Mouse (Mus musculus): ENCODE data around the gene Ctdspl. TPM values are rescaled to one million over a fixed set of nuclear protein-coding genes. Genes with fewer than 3 reads are reported as not detected.
A peak's percentile ranks its signal among the peaks of the same experiment; 100 is the strongest.

Ctdspl gene
- polyA plus RNA-seq, 1 experiment = 33.7 TPM

- no peak for DNase-seq (ENCODE audit: extremely low spot score in 1 of 2, low spot score in 1 of 2)
Observed at GRCm38 (mm10) chr9:118948486-118948885, 22.2 kb downstream of the Ctdspl start.

GRCm38 (mm10) chr9:118949124-118949523 is 22.9 kb downstream of the Ctdspl start:
- peak in 1 of 2 experiments; percentile 45 for DNase-seq (ENCODE audit: extremely low spot score in 1 of 2, low spot score in 1 of 2)

- DNase-seq (ENCODE audit: extremely low spot score in 1 of 2, low spot score in 1 of 2) = no peak
Observed at GRCm38 (mm10) chr9:118949654-118950053, 23.4 kb downstream of the Ctdspl start.

GRCm38 (mm10) chr9:118950061-118950460 is 23.8 kb downstream of the Ctdspl start:
- DNase-seq (ENCODE audit: extremely low spot score in 1 of 2, low spot score in 1 of 2) = no peak

- DNase-seq (ENCODE audit: extremely low spot score in 1 of 2, low spot score in 1 of 2) = no peak
Observed at GRCm38 (mm10) chr9:118950751-118951150, 24.5 kb downstream of the Ctdspl start.

- DNase-seq (ENCODE audit: extremely low spot score in 1 of 2, low spot score in 1 of 2) = no peak
Observed at GRCm38 (mm10) chr9:118951381-118951780, 25.1 kb downstream of the Ctdspl start.

GRCm38 (mm10) chr9:118952180-118952579 is 25.9 kb downstream of the Ctdspl start:
- no peak for DNase-seq (ENCODE audit: extremely low spot score in 1 of 2, low spot score in 1 of 2)

- DNase-seq (ENCODE audit: extremely low spot score in 1 of 2, low spot score in 1 of 2) = peak in 1 of 2 experiments; percentile 65
Observed at GRCm38 (mm10) chr9:118953465-118954194, 27.4 kb downstream of the Ctdspl start.

- DNase-seq (ENCODE audit: extremely low spot score in 1 of 2, low spot score in 1 of 2) = no peak
Observed at GRCm38 (mm10) chr9:118958802-118959201, 32.5 kb downstream of the Ctdspl start.

- no peak for DNase-seq (ENCODE audit: extremely low spot score in 1 of 2, low spot score in 1 of 2)
Observed at GRCm38 (mm10) chr9:118960415-118961091, 34.3 kb downstream of the Ctdspl start.

- DNase-seq (ENCODE audit: extremely low spot score in 1 of 2, low spot score in 1 of 2) = no peak
Observed at GRCm38 (mm10) chr9:118963149-118963548, 36.9 kb downstream of the Ctdspl start.

- DNase-seq (ENCODE audit: extremely low spot score in 1 of 2, low spot score in 1 of 2) = no peak
Observed at GRCm38 (mm10) chr9:118964263-118965034, 38.2 kb downstream of the Ctdspl start.

GRCm38 (mm10) chr9:118969810-118970209 is 43.6 kb downstream of the Ctdspl start:
- DNase-seq (ENCODE audit: extremely low spot score in 1 of 2, low spot score in 1 of 2) = peak in 1 of 2 experiments; percentile 40

GRCm38 (mm10) chr9:118973028-118973427 is 46.8 kb downstream of the Ctdspl start:
- DNase-seq (ENCODE audit: extremely low spot score in 1 of 2, low spot score in 1 of 2) = no peak

- no peak for DNase-seq (ENCODE audit: extremely low spot score in 1 of 2, low spot score in 1 of 2)
Observed at GRCm38 (mm10) chr9:118973566-118973965, 47.3 kb downstream of the Ctdspl start.

GRCm38 (mm10) chr9:118974148-118974547 is 47.9 kb downstream of the Ctdspl start:
- peak in 1 of 2 experiments; percentile 33 for DNase-seq (ENCODE audit: extremely low spot score in 1 of 2, low spot score in 1 of 2)

GRCm38 (mm10) chr9:118975211-118975671 is 49.0 kb downstream of the Ctdspl start:
- DNase-seq (ENCODE audit: extremely low spot score in 1 of 2, low spot score in 1 of 2) = no peak

GRCm38 (mm10) chr9:118975758-118976157 is 49.5 kb downstream of the Ctdspl start:
- DNase-seq (ENCODE audit: extremely low spot score in 1 of 2, low spot score in 1 of 2) = no peak

GRCm38 (mm10) chr9:118976561-118976960 is 50.3 kb downstream of the Ctdspl start:
- no peak for DNase-seq (ENCODE audit: extremely low spot score in 1 of 2, low spot score in 1 of 2)

- DNase-seq (ENCODE audit: extremely low spot score in 1 of 2, low spot score in 1 of 2) = no peak
Observed at GRCm38 (mm10) chr9:118977425-118977824, 51.2 kb downstream of the Ctdspl start.

- peak in 1 of 2 experiments; percentile 55 for DNase-seq (ENCODE audit: extremely low spot score in 1 of 2, low spot score in 1 of 2)
Observed at GRCm38 (mm10) chr9:118980411-118980823, 54.2 kb downstream of the Ctdspl start.

Data from frontal cortex, adult 2 months (tissue).